Mouse (Mus musculus) thymus, adult 2 months (tissue): Measurements from ENCODE around the gene Armcx6. TPM values are rescaled to one million over a fixed set of nuclear protein-coding genes. Genes with fewer than 3 reads are reported as not detected.

Experiments used
- DNase-seq: peaks from one replicate; pipeline ENCODE4 v3.0.0; 2021
- H3K27ac ChIP-seq: fragments of 200-500 bp; 2 replicates; pipeline ENCODE4 v1.5.1; 2012; ENCODE audit warnings: low read length, control low read depth; ENCODE audit not compliant: control insufficient read depth, insufficient read depth
- H3K27me3 ChIP-seq: fragments of 200-500 bp; 2 replicates; pipeline ENCODE4 v1.6.1; 2012; ENCODE audit warnings: mild to moderate bottlenecking, low read length, moderate library complexity, mixed read lengths; ENCODE audit not compliant: control insufficient read depth, insufficient read depth
- H3K36me3 ChIP-seq: fragments of 200-500 bp; 2 replicates; pipeline ENCODE4 v1.6.1; 2012; ENCODE audit warnings: mild to moderate bottlenecking, low read length, moderate library complexity; ENCODE audit not compliant: control insufficient read depth, insufficient read depth
- H3K4me1 ChIP-seq: fragments of 200-500 bp; replicated peaks from 2 replicates; pipeline ENCODE4 v1.6.1; 2012; ENCODE audit warnings: low read length; ENCODE audit not compliant: control insufficient read depth, insufficient read depth
- H3K4me3 ChIP-seq: fragments of 200-500 bp; 2 replicates; pipeline ENCODE4 v1.5.1; 2012; ENCODE audit warnings: mild to moderate bottlenecking, low read length, control low read depth, moderate library complexity; ENCODE audit not compliant: control insufficient read depth, insufficient read depth
- CTCF ChIP-seq: fragments of 200-500 bp; IDR thresholded peaks from 2 replicates; pipeline ENCODE4 v1.5.1; 2012; ENCODE audit warnings: mild to moderate bottlenecking, control low read depth, low read length, moderate library complexity, borderline replicate concordance; ENCODE audit not compliant: control insufficient read depth, poor library complexity, insufficient read depth; ENCODE audit errors: extremely low read depth
- POLR2A ChIP-seq: fragments of 200-500 bp; IDR thresholded peaks from 2 replicates; pipeline ENCODE4 v1.6.1; 2012; ENCODE audit warnings: mild to moderate bottlenecking, low read length, control low read depth, moderate library complexity; ENCODE audit not compliant: control insufficient read depth, poor library complexity, insufficient read depth; ENCODE audit errors: extremely low read depth
- WGBS: fragments of 180-500 bp; shearing (Covaris S2); methylation state at CpG from one replicate; pipeline ENCODE4 v1.1.7; 2018; 5-methylcytosine and 5-hydroxymethylcytosine counted together
- polyA plus RNA-seq: library from polyadenylated mRNA; depleted of rRNA; stranded (reverse); fragments of >200 nt; gene quantifications from 2 replicates; pipeline ENCODE4 v1.2.3, GENCODE M21; 2012; rRNA removed

The Armcx6 gene
- polyA plus RNA-seq, 1 experiment, result 4.0 TPM

GRCm38 (mm10) chrX:134718524-134718923 is 32.7 kb downstream of the Armcx6 start:
- Histone ChIP-seq H3K4me1 (0 out of 2 replicates have a peak, but pooled peaks cover 2% of the 10 kb centered on the region), H3K4me3 (peak overlapping the region; percentile 64), H3K27ac (no peak overlapping the region), H3K36me3 (no peaks in the 10 kb centered on the region), H3K27me3 (no peaks in the 10 kb centered on the region)
- WGBS, result 4% methylated on average over 14 of the region's 14 CpGs
- TF ChIP-seq POLR2A (no peak), CTCF (no peak)
- peak; percentile 28 for DNase-seq

DNA sequence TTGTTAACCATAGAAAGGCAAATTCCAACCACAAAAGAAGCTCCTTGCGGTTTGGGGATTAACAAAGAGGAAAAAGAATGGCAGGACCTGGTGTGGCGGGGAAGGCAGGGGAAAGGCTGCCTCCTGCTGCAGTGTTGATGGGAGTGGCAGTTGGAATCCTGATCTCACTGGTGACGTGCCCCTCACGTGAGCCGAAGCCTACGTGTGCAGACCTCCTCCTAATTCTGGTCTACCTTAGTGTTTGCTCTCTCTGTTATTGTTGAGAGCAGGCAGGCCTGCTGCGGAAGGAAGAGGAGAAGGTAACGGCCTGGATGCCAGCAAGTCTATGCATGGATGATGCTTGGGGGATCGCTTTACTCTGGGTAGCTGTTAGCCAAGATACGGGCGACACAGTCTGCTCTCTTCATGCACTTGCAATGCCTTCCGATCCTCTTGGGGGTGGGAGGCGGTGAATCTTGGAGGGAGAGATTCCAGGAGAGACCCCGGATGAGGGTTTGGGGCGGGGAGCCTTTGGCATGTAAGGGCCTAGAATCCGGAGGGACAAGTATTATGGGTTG is 33.4 kb downstream of the Armcx6 start, which contains the start of gene Armcx1:
Gene Armcx1, plus strand, starts transcription at position 212 of the 557 bp plus-strand sequence.
- WGBS, result 3% methylated on average over 16 of the region's 16 CpGs
- 0 out of 2 replicates have a peak, but pooled peaks cover 2% of the 10 kb centered on the region for H3K4me1 ChIP-seq
- H3K27me3 ChIP-seq, result no peaks in the 10 kb centered on the region
- H3K27ac ChIP-seq, result peak within 1 kb of the TSS; percentile 31; the same call in 1 of the 2 replicates
- peak; percentile 36 for DNase-seq
- no peaks in the 10 kb centered on the region for H3K36me3 ChIP-seq
- no peak for TF ChIP-seq CTCF
- no peak for TF ChIP-seq POLR2A
- H3K4me3 ChIP-seq, result peak within 1 kb of the TSS; percentile 64

DNA sequence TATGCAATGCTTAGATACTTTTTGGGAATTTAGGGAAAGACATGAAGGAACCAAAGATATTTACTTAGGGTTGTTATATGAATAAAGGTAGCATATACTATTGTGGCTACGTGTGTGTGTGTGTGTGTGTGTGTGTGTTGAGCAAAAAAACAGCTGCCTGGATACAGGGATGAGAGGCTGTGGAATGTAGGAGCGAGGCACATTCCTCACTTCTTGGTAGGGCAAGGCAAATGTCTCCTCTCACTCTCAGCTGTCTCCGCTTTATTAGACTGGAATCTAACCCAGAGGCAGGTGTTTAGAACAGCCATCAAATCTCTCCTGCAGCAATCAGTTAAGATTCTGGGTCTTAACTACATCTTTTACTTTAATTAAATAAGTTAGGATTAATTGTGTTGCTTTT is 34.4 kb downstream of the Armcx6 start:
- TF ChIP-seq CTCF, result no peak
- TF ChIP-seq POLR2A, result no peak
- 79% methylated on average over 3 of the region's 3 CpGs for WGBS
- Histone ChIP-seq H3K27ac (no peak overlapping the region), H3K36me3 (no peaks in the 10 kb centered on the region), H3K4me3 (no peak overlapping the region), H3K4me1 (0 out of 2 replicates have a peak, but pooled peaks cover 2% of the 10 kb centered on the region), H3K27me3 (no peaks in the 10 kb centered on the region)
- DNase-seq, result no peak

Other genes starting within 250 kb of the Armcx6 start
- 1.8 TPM in 2 replicates for gene Timm8a1, start 209.6 kb downstream of the Armcx6 start, polyA plus RNA-seq
- gene Btk, start 167.8 kb downstream of the Armcx6 start, polyA plus RNA-seq, result 1.4 and 1.5 TPM in 2 replicates
- 157 and 177 TPM in 2 replicates for gene Rpl36a, start 165.8 kb downstream of the Armcx6 start, polyA plus RNA-seq
- gene Gla, start 150.3 kb downstream of the Armcx6 start, polyA plus RNA-seq, result 2.0 TPM in 2 replicates
- gene Hnrnph2, start 150.2 kb downstream of the Armcx6 start, polyA plus RNA-seq, result 15.9 and 18.2 TPM in 2 replicates
- 0.70 and 0.73 TPM in 2 replicates for gene Armcx4, start 64.9 kb downstream of the Armcx6 start, polyA plus RNA-seq
- gene Armcx1, start 33.5 kb downstream of the Armcx6 start, polyA plus RNA-seq, result 2.8 TPM in 2 replicates
- gene Armcx3, start 5.2 kb upstream of the Armcx6 start, polyA plus RNA-seq, result 3.8 and 5.8 TPM in 2 replicates
- gene Armcx2, start 57.8 kb upstream of the Armcx6 start, polyA plus RNA-seq, result 15.9 and 16.9 TPM in 2 replicates
- 0.11 TPM in 1 of 2 replicates, not detected in the other for gene Nxf2, start 213.3 kb upstream of the Armcx6 start, polyA plus RNA-seq